Mouse (Mus musculus): ENCODE data around the gene Tardbp. TPM values are rescaled to one million over a fixed set of nuclear protein-coding genes. Genes with fewer than 3 reads are reported as not detected.

Tardbp gene
- polyA plus RNA-seq, 1 experiment = 424 TPM

- Histone ChIP-seq H3K27ac (ENCODE audit: insufficient read depth, low read length) (no peak overlapping the region), H3K4me3 (ENCODE audit: insufficient read depth, low read length) (no peak overlapping the region), H3K4me1 (ENCODE audit: control insufficient read depth, insufficient read depth, low read length) (no peaks in the 10 kb centered on the region)
- TF ChIP-seq POLR2A (IDR thresholded peaks at IDR 0.05; ENCODE audit: low read depth, low read length) (no peak), CTCF (IDR thresholded peaks at IDR 0.05; ENCODE audit: borderline replicate concordance, insufficient read depth, low read length) (no peak)
Observed at GRCm38 (mm10) chr4:148580765-148581164, 46.1 kb downstream of the Tardbp start.

GRCm38 (mm10) chr4:148573222-148573621 lies 53.6 kb downstream of the Tardbp start:
- Histone ChIP-seq H3K4me1 (ENCODE audit: control insufficient read depth, insufficient read depth, low read length) (no peaks in the 10 kb centered on the region), H3K27ac (ENCODE audit: insufficient read depth, low read length) (no peak overlapping the region), H3K4me3 (ENCODE audit: insufficient read depth, low read length) (no peak overlapping the region)
- no peak for TF ChIP-seq CTCF (IDR thresholded peaks at IDR 0.05; ENCODE audit: borderline replicate concordance, insufficient read depth, low read length)

- Histone ChIP-seq H3K27ac (ENCODE audit: insufficient read depth, low read length) (no peak overlapping the region), H3K4me3 (ENCODE audit: insufficient read depth, low read length) (no peak overlapping the region), H3K4me1 (ENCODE audit: control insufficient read depth, insufficient read depth, low read length) (no peaks in the 10 kb centered on the region)
- no peak for TF ChIP-seq CTCF (IDR thresholded peaks at IDR 0.05; ENCODE audit: borderline replicate concordance, insufficient read depth, low read length)
- TF ChIP-seq POLR2A (IDR thresholded peaks at IDR 0.05; ENCODE audit: low read depth, low read length) = no peak
Observed at GRCm38 (mm10) chr4:148570693-148571295, 56.0 kb downstream of the Tardbp start.

GRCm38 (mm10) chr4:148570138-148570537 lies 56.7 kb downstream of the Tardbp start:
- no peak overlapping the region for H3K27ac ChIP-seq (ENCODE audit: insufficient read depth, low read length)
- no peaks in the 10 kb centered on the region for H3K4me1 ChIP-seq (ENCODE audit: control insufficient read depth, insufficient read depth, low read length)
- H3K4me3 ChIP-seq (ENCODE audit: insufficient read depth, low read length) = no peak overlapping the region
- TF ChIP-seq CTCF (IDR thresholded peaks at IDR 0.05; ENCODE audit: borderline replicate concordance, insufficient read depth, low read length) (no peak), POLR2A (IDR thresholded peaks at IDR 0.05; ENCODE audit: low read depth, low read length) (no peak)

- no peak overlapping the region for H3K27ac ChIP-seq (ENCODE audit: insufficient read depth, low read length)
- no peak overlapping the region for H3K4me3 ChIP-seq (ENCODE audit: insufficient read depth, low read length)
- no peaks in the 10 kb centered on the region for H3K4me1 ChIP-seq (ENCODE audit: control insufficient read depth, insufficient read depth, low read length)
- no peak for TF ChIP-seq CTCF (IDR thresholded peaks at IDR 0.05; ENCODE audit: borderline replicate concordance, insufficient read depth, low read length)
- TF ChIP-seq POLR2A (IDR thresholded peaks at IDR 0.05; ENCODE audit: low read depth, low read length) = no peak
Observed at GRCm38 (mm10) chr4:148563595-148563994, 63.2 kb downstream of the Tardbp start.

GRCm38 (mm10) chr4:148562676-148563075 lies 64.1 kb downstream of the Tardbp start:
- no peak overlapping the region for H3K27ac ChIP-seq (ENCODE audit: insufficient read depth, low read length)
- H3K4me1 ChIP-seq (ENCODE audit: control insufficient read depth, insufficient read depth, low read length) = no peaks in the 10 kb centered on the region

More at GRCm38 (mm10) chr4:148562676-148563075, 64.1 kb downstream of the Tardbp start:
- no peak overlapping the region for H3K4me3 ChIP-seq (ENCODE audit: insufficient read depth, low read length)
- TF ChIP-seq CTCF (IDR thresholded peaks at IDR 0.05; ENCODE audit: borderline replicate concordance, insufficient read depth, low read length) = no peak
- no peak for TF ChIP-seq POLR2A (IDR thresholded peaks at IDR 0.05; ENCODE audit: low read depth, low read length)

Other genes starting within 250 kb of the Tardbp start
- gene Ubiad1, start 182.2 kb downstream of the Tardbp start, polyA plus RNA-seq (2011; ENCODE audit: insufficient read length, low read depth, missing spikeins) = 14.4 and 14.5 TPM in 2 replicates
- 17.7 and 19.1 TPM in 2 replicates for gene Mtor, start 178.4 kb downstream of the Tardbp start, polyA plus RNA-seq (2011; ENCODE audit: insufficient read length, low read depth, missing spikeins)
- gene Angptl7, start 126.6 kb downstream of the Tardbp start, polyA plus RNA-seq (2011; ENCODE audit: insufficient read length, low read depth, missing spikeins) = 2.3 and 3.2 TPM in 2 replicates
- gene Exosc10, start 68.6 kb downstream of the Tardbp start, polyA plus RNA-seq (2011; ENCODE audit: insufficient read length, low read depth, missing spikeins) = 50.4 and 50.7 TPM in 2 replicates
- gene Srm, start 35.5 kb downstream of the Tardbp start, polyA plus RNA-seq (2011; ENCODE audit: insufficient read length, low read depth, missing spikeins) = 110 and 114 TPM in 2 replicates
- gene Masp2, start 24.5 kb downstream of the Tardbp start, polyA plus RNA-seq (2011; ENCODE audit: insufficient read length, low read depth, missing spikeins) = not detected in 2 replicates
- not detected in 2 replicates for gene Gm572, start 16.3 kb upstream of the Tardbp start, polyA plus RNA-seq (2011; ENCODE audit: insufficient read length, low read depth, missing spikeins)
- gene Casz1, start 177.4 kb upstream of the Tardbp start, polyA plus RNA-seq (2011; ENCODE audit: insufficient read length, low read depth, missing spikeins) = not detected in 2 replicates